Mouse (Mus musculus): ENCODE measurements at regions not wholly inside any gene's neighbourhood (a gene's known extent, or its start where the extent isn't known, plus 50 kb on each side); places are given as distances from the start of the nearest gene placed in this dataset.

GRCm38 (mm10) chr7:63992155-63992554, 53.4 kb upstream of the Klf13 start:
- Histone ChIP-seq H3K36me3 (ENCODE audit: control insufficient read depth, insufficient read depth, low read length) (no peaks in the 10 kb centered on the region), H3K4me1 (ENCODE audit: control insufficient read depth, insufficient read depth, low read length) (peaks cover under 1% of the 10 kb centered on the region; the same call in 1 of the 2 replicates), H3K4me3 (replicated peaks; ENCODE audit: low read length) (no peak overlapping the region), H3K4me2 (replicated peaks; ENCODE audit: low read depth, low read length, severe bottlenecking) (no peak overlapping the region), H3K9me3 (ENCODE audit: control insufficient read depth, low read length) (no peaks in the 10 kb centered on the region), H3K9ac (ENCODE audit: low read depth, low read length, severe bottlenecking) (no peak overlapping the region), H3K27ac (replicated peaks; ENCODE audit: low read depth, low read length) (no peak overlapping the region), H3K27me3 (ENCODE audit: control insufficient read depth, insufficient read depth, low read length) (no peaks in the 10 kb centered on the region)
- no peak for ATAC-seq (ENCODE audit: low FRiP score, low read depth)
- WGBS = 89% methylated on average over 13 of the region's 13 CpGs
- DNase-seq (ENCODE audit: low spot score) = no peak
- no peak for TF ChIP-seq POLR2A (IDR thresholded peaks at IDR 0.05; ENCODE audit: borderline replicate concordance, extremely low read depth, insufficient read depth, insufficient read length)

- Histone ChIP-seq H3K36me3 (ENCODE audit: control insufficient read depth, insufficient read depth, low read length) (no peaks in the 10 kb centered on the region), H3K4me1 (ENCODE audit: control insufficient read depth, insufficient read depth, low read length) (peaks cover 9% of the 10 kb centered on the region; the same call in 1 of the 2 replicates), H3K27ac (replicated peaks; ENCODE audit: low read depth, low read length) (no peak overlapping the region), H3K4me3 (replicated peaks; ENCODE audit: low read length) (no peak overlapping the region), H3K27me3 (ENCODE audit: control insufficient read depth, insufficient read depth, low read length) (no peaks in the 10 kb centered on the region), H3K9ac (ENCODE audit: low read depth, low read length, severe bottlenecking) (no peak overlapping the region), H3K9me3 (ENCODE audit: control insufficient read depth, low read length) (no peaks in the 10 kb centered on the region), H3K4me2 (replicated peaks; ENCODE audit: low read depth, low read length, severe bottlenecking) (no peak overlapping the region)
- TF ChIP-seq POLR2A (IDR thresholded peaks at IDR 0.05; ENCODE audit: borderline replicate concordance, extremely low read depth, insufficient read depth, insufficient read length) = no peak
- 85% methylated on average over 10 of the region's 12 CpGs for WGBS
- ATAC-seq (ENCODE audit: low FRiP score, low read depth) (no peak), DNase-seq (ENCODE audit: low spot score) (no peak)
Measured at GRCm38 (mm10) chr7:63991085-63992010, 52.6 kb upstream of the Klf13 start.

GRCm38 (mm10) chr7:63990312-63991028, 51.8 kb upstream of the Klf13 start:
- Histone ChIP-seq H3K9ac (ENCODE audit: low read depth, low read length, severe bottlenecking) (no peak overlapping the region), H3K9me3 (ENCODE audit: control insufficient read depth, low read length) (no peaks in the 10 kb centered on the region), H3K36me3 (ENCODE audit: control insufficient read depth, insufficient read depth, low read length) (no peaks in the 10 kb centered on the region), H3K27me3 (ENCODE audit: control insufficient read depth, insufficient read depth, low read length) (no peaks in the 10 kb centered on the region), H3K4me3 (replicated peaks; ENCODE audit: low read length) (no peak overlapping the region), H3K27ac (replicated peaks; ENCODE audit: low read depth, low read length) (no peak overlapping the region), H3K4me1 (ENCODE audit: control insufficient read depth, insufficient read depth, low read length) (peaks cover 13% of the 10 kb centered on the region; the same call in 1 of the 2 replicates), H3K4me2 (replicated peaks; ENCODE audit: low read depth, low read length, severe bottlenecking) (no peak overlapping the region)
- no peak for TF ChIP-seq POLR2A (IDR thresholded peaks at IDR 0.05; ENCODE audit: borderline replicate concordance, extremely low read depth, insufficient read depth, insufficient read length)
- ATAC-seq (ENCODE audit: low FRiP score, low read depth) (no peak), DNase-seq (ENCODE audit: low spot score) (no peak)
- 75% methylated on average over 8 of the region's 8 CpGs for WGBS

DNA sequence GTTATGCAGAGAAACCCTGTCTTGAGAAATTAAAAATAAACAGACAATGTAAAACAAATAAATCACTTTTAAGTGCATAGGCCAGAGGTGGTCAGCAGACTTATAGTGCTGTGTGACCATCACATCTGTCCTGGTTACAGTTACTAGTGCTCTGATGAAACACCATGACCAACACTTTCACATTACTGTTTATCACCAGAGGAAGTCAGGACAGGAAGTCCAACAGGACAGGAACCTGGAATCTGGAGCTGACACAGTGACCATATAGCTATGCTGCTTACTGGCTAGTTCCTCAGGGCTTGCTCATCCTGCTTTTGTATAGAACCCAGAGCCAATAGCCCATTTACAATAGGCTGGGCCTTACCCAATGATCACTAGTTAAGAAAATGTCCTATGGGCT, 51.0 kb upstream of the Klf13 start:
- H3K9me3 ChIP-seq (ENCODE audit: control insufficient read depth, low read length) = no peaks in the 10 kb centered on the region
- no peak overlapping the region for H3K9ac ChIP-seq (ENCODE audit: low read depth, low read length, severe bottlenecking)
- peaks cover 13% of the 10 kb centered on the region; the same call in 1 of the 2 replicates for H3K4me1 ChIP-seq (ENCODE audit: control insufficient read depth, insufficient read depth, low read length)
- no peak for ATAC-seq (ENCODE audit: low FRiP score, low read depth)
- H3K4me3 ChIP-seq (replicated peaks; ENCODE audit: low read length) = no peak overlapping the region
- no peaks in the 10 kb centered on the region for H3K27me3 ChIP-seq (ENCODE audit: control insufficient read depth, insufficient read depth, low read length)
- no peaks in the 10 kb centered on the region for H3K36me3 ChIP-seq (ENCODE audit: control insufficient read depth, insufficient read depth, low read length)
- H3K4me2 ChIP-seq (replicated peaks; ENCODE audit: low read depth, low read length, severe bottlenecking) = no peak overlapping the region
- no peak for DNase-seq (ENCODE audit: low spot score)
- H3K27ac ChIP-seq (replicated peaks; ENCODE audit: low read depth, low read length) = no peak overlapping the region
- TF ChIP-seq POLR2A (IDR thresholded peaks at IDR 0.05; ENCODE audit: borderline replicate concordance, extremely low read depth, insufficient read depth, insufficient read length) = no peak
